Mouse (Mus musculus): Measurements from ENCODE around the gene Mllt3. TPM values are rescaled to one million over a fixed set of nuclear protein-coding genes. Genes with fewer than 3 reads are reported as not detected.

Mllt3 gene
- polyA plus RNA-seq, 1 experiment: 11.6 TPM

DNA sequence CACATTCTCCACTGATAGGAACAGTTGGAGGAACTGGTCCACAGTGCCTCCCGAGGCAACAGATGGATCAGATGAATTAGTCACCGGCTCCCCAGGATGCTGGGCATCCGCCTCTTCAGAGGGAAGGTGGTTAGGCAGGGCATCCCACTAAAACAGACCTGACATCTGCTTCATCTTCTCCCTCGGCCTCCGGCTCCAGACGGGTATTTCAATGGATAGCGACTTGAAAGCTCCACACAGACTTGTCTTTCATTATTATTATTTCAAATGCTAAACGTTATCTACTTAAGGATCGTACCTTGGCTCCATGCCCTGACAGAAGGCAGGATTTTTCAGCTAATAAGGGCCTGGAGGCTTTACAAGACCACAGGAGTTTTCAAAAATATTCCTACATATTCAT is 214.0 kb downstream of the Mllt3 start:
- no peak for TF ChIP-seq POLR2A (IDR thresholded peaks at IDR 0.05; ENCODE audit: control insufficient read depth, extremely low read depth, insufficient read depth, low read length, poor library complexity)
- TF ChIP-seq CTCF (IDR thresholded peaks at IDR 0.05; ENCODE audit: borderline replicate concordance, control insufficient read depth, extremely low read depth, insufficient read depth, low read length, poor library complexity): no peak
- WGBS: 96% methylated on average over 9 of the region's 9 CpGs
- Histone ChIP-seq H3K4me3 (ENCODE audit: control insufficient read depth, insufficient read depth, low read length) (no peak overlapping the region), H3K27ac (ENCODE audit: control insufficient read depth, insufficient read depth, low read length) (no peak overlapping the region), H3K36me3 (ENCODE audit: control insufficient read depth, insufficient read depth, low read length) (no peaks in the 10 kb centered on the region), H3K27me3 (ENCODE audit: control insufficient read depth, insufficient read depth, low read length) (no peaks in the 10 kb centered on the region), H3K4me1 (replicated peaks; ENCODE audit: control insufficient read depth, insufficient read depth, low read length) (no peaks in the 10 kb centered on the region)
- no peak for DNase-seq

DNA sequence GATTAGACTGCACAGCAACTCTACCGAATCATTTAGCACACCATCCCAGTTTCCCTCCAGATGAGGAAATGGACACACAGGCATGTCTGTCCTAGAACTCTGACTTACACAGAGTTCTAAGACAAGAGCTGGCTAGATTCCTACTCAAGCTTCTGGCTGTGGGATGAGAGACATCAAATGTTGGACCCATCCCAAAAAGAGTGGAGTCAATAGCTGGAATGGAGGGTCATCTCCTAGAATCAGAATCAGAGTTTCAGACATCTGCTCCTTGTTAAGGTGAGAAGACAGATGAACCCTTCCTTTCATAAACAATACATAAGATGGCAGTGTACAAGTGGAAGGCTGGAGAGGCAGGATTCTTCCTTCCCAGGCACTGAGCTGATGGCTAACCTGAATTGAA is 214.9 kb downstream of the Mllt3 start:
- Histone ChIP-seq H3K27me3 (ENCODE audit: control insufficient read depth, insufficient read depth, low read length) (no peaks in the 10 kb centered on the region), H3K4me1 (replicated peaks; ENCODE audit: control insufficient read depth, insufficient read depth, low read length) (no peaks in the 10 kb centered on the region), H3K4me3 (ENCODE audit: control insufficient read depth, insufficient read depth, low read length) (no peak overlapping the region), H3K36me3 (ENCODE audit: control insufficient read depth, insufficient read depth, low read length) (no peaks in the 10 kb centered on the region), H3K27ac (ENCODE audit: control insufficient read depth, insufficient read depth, low read length) (no peak overlapping the region)
- no peak for TF ChIP-seq CTCF (IDR thresholded peaks at IDR 0.05; ENCODE audit: borderline replicate concordance, control insufficient read depth, extremely low read depth, insufficient read depth, low read length, poor library complexity)
- no peak for TF ChIP-seq POLR2A (IDR thresholded peaks at IDR 0.05; ENCODE audit: control insufficient read depth, extremely low read depth, insufficient read depth, low read length, poor library complexity)
- no peak for DNase-seq
- 96% methylated on average over 1 of the region's 1 CpGs for WGBS

DNA sequence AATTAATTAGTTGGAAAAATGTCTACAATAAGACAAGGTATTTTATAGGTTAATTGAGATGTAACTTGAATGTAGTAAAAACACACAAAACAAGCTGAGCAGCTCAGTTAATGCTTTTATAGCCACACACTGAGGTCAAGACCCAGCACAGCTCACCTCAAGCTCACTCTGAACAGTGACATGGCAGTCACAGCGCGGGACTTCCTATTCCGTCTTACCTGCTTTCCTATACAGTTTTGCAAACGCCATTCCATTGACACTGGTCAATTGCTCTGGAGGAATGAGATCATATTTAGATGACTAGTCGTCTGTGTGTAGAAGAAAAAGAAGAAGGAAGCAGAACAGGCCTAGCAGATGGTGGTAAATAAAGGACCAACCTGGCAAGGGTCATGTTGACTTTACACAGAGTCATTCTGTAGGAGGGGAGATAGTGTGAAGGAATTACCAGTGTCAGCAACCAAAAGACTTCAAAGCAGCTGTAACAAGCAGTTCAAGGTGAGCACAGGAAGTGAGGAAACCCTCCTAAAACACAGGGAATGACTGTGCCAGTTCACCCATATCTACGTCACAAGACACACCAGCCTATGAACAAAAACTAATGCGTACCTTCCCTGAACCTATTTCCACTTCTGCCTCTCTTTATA is 217.6 kb downstream of the Mllt3 start:
- Histone ChIP-seq H3K27me3 (ENCODE audit: control insufficient read depth, insufficient read depth, low read length) (no peaks in the 10 kb centered on the region), H3K4me1 (replicated peaks; ENCODE audit: control insufficient read depth, insufficient read depth, low read length) (no peaks in the 10 kb centered on the region), H3K27ac (ENCODE audit: control insufficient read depth, insufficient read depth, low read length) (no peak overlapping the region), H3K4me3 (ENCODE audit: control insufficient read depth, insufficient read depth, low read length) (no peak overlapping the region), H3K36me3 (ENCODE audit: control insufficient read depth, insufficient read depth, low read length) (no peaks in the 10 kb centered on the region)
- no peak for DNase-seq
- TF ChIP-seq CTCF (IDR thresholded peaks at IDR 0.05; ENCODE audit: borderline replicate concordance, control insufficient read depth, extremely low read depth, insufficient read depth, low read length, poor library complexity): no peak
- TF ChIP-seq POLR2A (IDR thresholded peaks at IDR 0.05; ENCODE audit: control insufficient read depth, extremely low read depth, insufficient read depth, low read length, poor library complexity): no peak
- 77% methylated on average over 7 of the region's 7 CpGs for WGBS

DNA sequence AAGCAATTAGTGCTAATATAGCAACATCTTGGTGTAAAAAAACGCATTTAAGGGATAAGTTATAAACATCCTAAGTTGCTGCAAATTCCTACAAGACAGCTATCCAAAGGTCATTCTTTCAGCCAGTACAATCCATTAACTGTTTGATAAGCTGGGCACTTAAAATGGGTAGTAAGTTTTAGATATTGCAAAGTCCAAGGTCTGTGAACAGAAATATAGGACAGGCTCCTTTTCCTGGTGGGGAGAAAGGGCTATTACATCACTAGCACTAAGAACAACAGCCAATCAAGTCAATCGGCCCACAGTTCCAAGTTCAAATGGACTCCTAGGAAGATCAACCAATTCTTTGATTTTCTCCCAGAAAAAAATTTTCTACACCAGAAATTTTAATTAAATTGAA is 221.3 kb downstream of the Mllt3 start:
- no peak for TF ChIP-seq POLR2A (IDR thresholded peaks at IDR 0.05; ENCODE audit: control insufficient read depth, extremely low read depth, insufficient read depth, low read length, poor library complexity)
- no peak for TF ChIP-seq CTCF (IDR thresholded peaks at IDR 0.05; ENCODE audit: borderline replicate concordance, control insufficient read depth, extremely low read depth, insufficient read depth, low read length, poor library complexity)
- Histone ChIP-seq H3K27ac (ENCODE audit: control insufficient read depth, insufficient read depth, low read length) (no peak overlapping the region), H3K27me3 (ENCODE audit: control insufficient read depth, insufficient read depth, low read length) (no peaks in the 10 kb centered on the region), H3K36me3 (ENCODE audit: control insufficient read depth, insufficient read depth, low read length) (no peaks in the 10 kb centered on the region), H3K4me3 (ENCODE audit: control insufficient read depth, insufficient read depth, low read length) (no peak overlapping the region), H3K4me1 (replicated peaks; ENCODE audit: control insufficient read depth, insufficient read depth, low read length) (no peaks in the 10 kb centered on the region)
- 98% methylated on average over 2 of the region's 2 CpGs for WGBS
- no peak for DNase-seq

- 87% methylated on average over 6 of the region's 6 CpGs for WGBS
- H3K4me3 ChIP-seq (ENCODE audit: control insufficient read depth, insufficient read depth, low read length): no peak overlapping the region
Observed at GRCm38 (mm10) chr4:87806196-87806987, 226.8 kb downstream of the Mllt3 start.

DNA sequence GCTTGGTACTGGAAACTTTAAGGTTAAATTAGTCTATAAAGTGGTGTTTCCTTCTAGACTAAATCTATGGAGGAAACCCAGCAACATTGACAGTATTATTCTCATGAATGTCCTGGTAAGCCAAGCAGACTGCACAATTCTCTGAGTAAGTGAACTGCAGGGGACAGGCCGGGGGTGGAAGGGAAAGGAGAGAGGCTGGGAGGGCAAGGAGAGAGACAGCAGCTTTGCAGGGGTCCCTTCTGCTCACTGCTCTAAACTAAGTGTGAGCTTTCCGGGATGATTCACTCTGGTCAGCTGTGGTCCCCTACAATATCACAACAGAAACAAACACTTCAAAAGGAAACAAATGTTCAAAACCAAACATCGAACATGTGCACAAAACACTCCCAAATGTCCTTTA is 228.6 kb downstream of the Mllt3 start:
- 86% methylated on average over 3 of the region's 3 CpGs for WGBS
- Histone ChIP-seq H3K27ac (ENCODE audit: control insufficient read depth, insufficient read depth, low read length) (no peak overlapping the region), H3K36me3 (ENCODE audit: control insufficient read depth, insufficient read depth, low read length) (no peaks in the 10 kb centered on the region), H3K4me3 (ENCODE audit: control insufficient read depth, insufficient read depth, low read length) (no peak overlapping the region), H3K4me1 (replicated peaks; ENCODE audit: control insufficient read depth, insufficient read depth, low read length) (no peaks in the 10 kb centered on the region), H3K27me3 (ENCODE audit: control insufficient read depth, insufficient read depth, low read length) (no peaks in the 10 kb centered on the region)
- no peak for DNase-seq
- TF ChIP-seq POLR2A (IDR thresholded peaks at IDR 0.05; ENCODE audit: control insufficient read depth, extremely low read depth, insufficient read depth, low read length, poor library complexity) (no peak), CTCF (IDR thresholded peaks at IDR 0.05; ENCODE audit: borderline replicate concordance, control insufficient read depth, extremely low read depth, insufficient read depth, low read length, poor library complexity) (no peak)

More at GRCm38 (mm10) chr4:87806196-87806987, 226.8 kb downstream of the Mllt3 start:
- TF ChIP-seq POLR2A (IDR thresholded peaks at IDR 0.05; ENCODE audit: control insufficient read depth, extremely low read depth, insufficient read depth, low read length, poor library complexity) (no peak), CTCF (IDR thresholded peaks at IDR 0.05; ENCODE audit: borderline replicate concordance, control insufficient read depth, extremely low read depth, insufficient read depth, low read length, poor library complexity) (no peak)
- Histone ChIP-seq H3K27me3 (ENCODE audit: control insufficient read depth, insufficient read depth, low read length) (no peaks in the 10 kb centered on the region), H3K27ac (ENCODE audit: control insufficient read depth, insufficient read depth, low read length) (no peak overlapping the region), H3K36me3 (ENCODE audit: control insufficient read depth, insufficient read depth, low read length) (no peaks in the 10 kb centered on the region), H3K4me1 (replicated peaks; ENCODE audit: control insufficient read depth, insufficient read depth, low read length) (no peaks in the 10 kb centered on the region)
- DNase-seq: no peak
